Mouse (Mus musculus) gastrocnemius, postnatal 4 days (tissue): Measurements from ENCODE around the gene Gm10147. TPM values are rescaled to one million over a fixed set of nuclear protein-coding genes. Genes with fewer than 3 reads are reported as not detected.
"Not testable (repeated sequence)": the region's sequence is repeated elsewhere in the genome, so short reads cannot be mapped to it uniquely, and the experiment has no call there.

ENCODE experiments used
- DNase-seq, 2 experiments: peaks; one replicate each; pipeline ENCODE4 v3.0.0; 2021 to 2022; ENCODE audit warnings: low spot score in 2 of 2, mixed read lengths in 2 of 2
- long read RNA-seq, 2 experiments: library from polyadenylated mRNA; stranded (forward); transcript quantifications; one replicate each; pipeline ENCODE4 v2.0.0; 2021
- microRNA-seq: library from miRNA; unstranded; fragments of <30 nt; microRNA quantifications from one replicate; pipeline ENCODE4 v1.2.0, GENCODE M21; 2021
- total RNA-seq, 2 experiments: library from RNA; stranded (reverse); gene quantifications; 2 replicates each; pipeline ENCODE4 v1.2.3; 2021

Gm10147 gene
- not detected for total RNA-seq
- long read RNA-seq, experiment 1 = 0 reads
- long read RNA-seq, experiment 2 = 0 reads

DNA sequence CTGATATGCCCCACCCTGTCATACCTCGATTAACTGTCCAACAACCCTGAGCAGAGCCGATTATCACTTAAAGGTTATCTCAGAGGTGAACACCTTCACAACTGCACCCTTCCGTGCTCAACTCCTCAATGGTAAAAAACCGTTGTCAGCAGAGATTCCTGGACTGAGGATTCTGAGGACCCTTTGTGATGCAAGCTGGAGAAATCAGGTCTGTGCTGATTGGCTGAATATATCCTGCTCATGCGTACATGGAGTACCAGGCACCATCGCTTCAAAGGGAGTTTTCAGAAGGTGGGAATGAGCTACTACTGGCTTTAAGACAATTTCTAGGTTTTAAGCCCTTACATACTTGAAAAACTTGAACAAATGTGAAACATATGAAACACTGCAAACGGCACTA lies at the start of gene Gm10147:
Gm10147 (minus strand) TSS at position 101 of the 400 bp plus-strand sequence.
- DNase-seq = not testable (repeated sequence)

Small RNA genes lying within 50 kb of the gene (microRNA-seq; reads per million reads assigned to microRNA genes)
- gene Gm44499 = not detected
